Mouse (Mus musculus): ENCODE results near the gene Whamm. TPM values are rescaled to one million over a fixed set of nuclear protein-coding genes. Genes with fewer than 3 reads are reported as not detected.

The Whamm gene
- 10 to 100 TPM; 20.4 to 21.2 TPM for total RNA-seq (2021)
- long read RNA-seq, experiment 1, transcript Whamm-201 (10 exons, 3,069 nt), result major isoform, 5 of 29 reads
- long read RNA-seq, experiment 1, partial matches to known transcripts, result 11 of 29 reads
- long read RNA-seq, experiment 1, other reads (novel, unspliced or antisense), result 13 of 29 reads
- long read RNA-seq, experiment 2, transcript Whamm-201 (10 exons, 3,069 nt), result major isoform, 5 of 9 reads
- long read RNA-seq, experiment 2, partial matches to known transcripts, result 3 of 9 reads
- long read RNA-seq, experiment 2, other reads (novel, unspliced or antisense), result 1 of 9 reads

DNA sequence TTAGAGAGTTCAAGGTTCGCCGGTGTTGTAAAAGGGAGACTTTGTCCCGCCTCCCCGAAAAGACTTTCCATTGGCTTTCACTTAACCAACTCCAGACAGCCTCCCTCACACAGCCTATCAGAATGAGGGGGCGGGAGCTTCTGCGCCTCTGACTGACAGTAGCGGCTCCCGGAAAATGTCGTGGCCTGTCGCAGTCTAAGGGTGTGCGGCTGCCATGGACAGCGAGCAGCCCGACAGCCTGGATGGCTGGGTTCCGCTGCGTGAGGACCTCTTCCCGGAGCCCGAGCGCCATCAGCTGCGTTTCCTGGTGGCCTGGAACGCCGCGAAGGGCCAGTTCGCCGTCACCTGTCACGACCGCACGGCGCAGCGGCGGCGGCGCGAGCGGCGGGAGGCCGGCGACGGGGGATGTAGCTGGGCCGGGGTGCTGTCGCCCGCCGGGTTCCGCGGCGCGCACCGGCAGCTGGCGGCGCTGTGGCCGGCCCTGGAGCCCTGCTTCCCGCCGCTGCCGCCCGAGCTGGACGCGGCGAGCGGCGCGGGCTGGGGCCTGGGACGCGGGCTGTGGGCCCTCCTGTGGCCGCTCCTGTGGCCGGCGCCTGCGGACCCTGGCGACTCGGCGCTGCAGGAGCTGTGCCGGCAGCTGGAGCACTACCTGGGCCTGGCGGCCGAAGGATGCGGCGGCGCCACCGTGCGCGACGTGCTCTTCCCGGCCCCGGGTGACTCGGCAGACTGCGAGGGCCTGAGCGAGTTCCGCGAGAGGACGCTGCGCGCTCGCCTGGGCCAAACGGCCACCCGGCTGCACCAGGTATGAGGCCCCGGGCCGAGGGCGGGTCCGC lies at the start of gene Whamm:
Whamm (plus strand) TSS at position 159 of the 833 bp plus-strand sequence.
- DNase-seq, result peak; percentile 95

DNA sequence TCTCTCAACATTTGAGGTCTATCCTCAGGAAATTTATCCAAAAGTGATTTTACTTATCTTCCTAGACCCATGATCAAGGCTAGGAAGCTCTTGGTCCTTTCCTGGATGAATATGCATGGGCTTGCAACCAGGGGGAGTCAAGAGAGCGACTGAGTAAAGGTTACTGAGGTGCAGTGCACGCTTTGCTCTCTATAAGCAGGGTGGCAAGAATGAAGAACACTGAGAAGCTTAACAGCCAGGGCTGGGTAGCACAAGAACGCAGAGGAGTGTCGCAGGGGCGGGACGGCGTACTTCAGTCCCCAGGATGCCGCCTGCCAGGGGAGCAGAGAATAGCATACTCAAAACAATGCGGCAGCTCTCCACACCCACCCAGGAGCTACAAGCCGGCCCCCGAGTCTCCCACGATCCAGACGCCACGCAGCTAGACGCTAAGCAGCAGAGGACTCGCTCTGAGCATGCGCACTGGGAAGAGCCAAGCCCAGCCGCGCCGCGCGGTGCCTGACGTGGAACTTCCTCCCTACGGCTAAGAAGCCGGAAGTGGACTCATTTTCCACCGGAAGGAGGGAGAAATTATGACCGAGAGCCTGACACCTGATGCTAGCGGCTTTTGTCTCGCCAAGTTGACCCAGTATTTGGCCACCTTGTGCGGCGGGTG lies 47.9 kb upstream of the Whamm start:
- DNase-seq, result peak; percentile 91 to 93

DNA sequence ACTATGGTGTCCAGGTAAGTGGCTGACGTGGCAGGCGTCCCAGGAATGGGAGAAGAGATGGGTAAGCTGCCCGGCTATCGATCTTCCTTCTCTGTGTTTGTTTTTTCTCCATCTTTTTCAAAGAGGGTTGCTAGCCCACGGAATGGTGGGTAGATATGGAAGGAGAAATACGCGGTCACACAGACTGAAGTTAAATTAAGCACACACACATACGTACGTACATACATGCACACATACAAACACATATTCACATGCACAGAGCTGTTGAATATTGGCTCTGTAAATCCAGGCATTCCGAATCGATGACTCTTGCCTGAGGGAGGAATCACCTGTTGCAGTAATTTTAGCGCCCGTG lies 47.4 kb upstream of the Whamm start:
- DNase-seq, result no peak

DNA sequence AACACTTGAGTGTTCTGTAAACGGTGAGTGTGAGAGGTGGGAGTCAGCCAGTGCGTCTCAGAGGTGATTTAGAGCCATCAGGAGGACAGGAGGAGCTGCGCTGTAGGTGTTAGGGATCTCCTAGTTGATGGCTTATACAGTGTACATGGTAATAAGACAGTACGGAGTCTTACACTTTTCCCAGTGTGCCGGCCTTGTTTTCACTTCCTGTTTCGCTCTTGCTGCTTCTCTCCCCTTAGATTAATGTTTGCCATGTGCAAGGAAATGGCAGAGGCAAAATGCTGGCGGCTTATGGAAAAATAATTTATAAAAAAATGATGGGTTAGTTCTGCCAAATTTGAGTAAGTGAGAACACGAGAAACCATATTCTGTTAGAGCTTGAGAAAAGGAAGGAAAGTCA lies 42.1 kb upstream of the Whamm start:
- DNase-seq, result no peak

GRCm38 (mm10) chr7:81531462-81531861 lies 39.6 kb upstream of the Whamm start:
- DNase-seq, result no peak

DNA sequence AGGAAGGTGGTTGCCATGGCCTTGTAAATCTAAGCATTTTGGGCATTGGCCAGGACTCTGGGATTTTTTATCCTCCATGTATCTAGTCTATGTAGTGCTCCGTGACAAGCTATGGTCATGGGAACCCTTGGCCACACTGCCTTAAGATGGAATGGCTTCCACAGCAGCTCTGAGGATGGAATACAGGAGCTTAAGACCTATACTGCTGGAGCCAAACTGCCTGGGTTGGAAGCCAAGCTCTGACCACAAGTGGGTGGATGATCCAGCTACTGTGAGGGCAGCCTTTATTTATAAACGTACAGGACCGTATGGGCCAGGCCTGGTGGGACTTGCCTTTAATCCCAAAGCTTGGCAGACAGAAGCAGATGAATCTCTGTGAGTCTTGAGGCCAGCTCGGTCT lies 34.6 kb upstream of the Whamm start:
- no peak for DNase-seq

- DNase-seq, result peak; percentile 17 to 30
Observed at GRCm38 (mm10) chr7:81538070-81538675, 32.9 kb upstream of the Whamm start.

DNA sequence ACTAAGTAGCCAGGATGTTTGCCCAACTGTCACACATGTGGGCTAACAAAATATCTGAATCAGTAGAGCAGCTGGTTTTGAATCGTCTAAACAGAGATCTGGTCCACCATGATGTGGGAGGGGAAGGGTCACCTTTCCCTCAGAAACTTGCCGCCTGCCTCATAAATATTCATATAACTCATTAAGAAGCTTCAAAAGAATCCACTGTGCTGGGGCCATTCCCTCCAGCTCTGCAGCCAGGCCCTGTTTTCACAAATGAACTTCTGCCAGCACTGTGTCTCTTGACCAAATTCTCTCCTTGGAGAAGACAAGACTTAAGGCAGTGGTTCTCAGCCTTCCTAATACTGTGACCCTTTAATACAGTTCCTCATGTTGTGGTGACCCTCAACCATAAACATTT lies 31.5 kb upstream of the Whamm start:
- DNase-seq, result no peak

- no peak for DNase-seq
Observed at GRCm38 (mm10) chr7:81540999-81541398, 30.1 kb upstream of the Whamm start.

DNA sequence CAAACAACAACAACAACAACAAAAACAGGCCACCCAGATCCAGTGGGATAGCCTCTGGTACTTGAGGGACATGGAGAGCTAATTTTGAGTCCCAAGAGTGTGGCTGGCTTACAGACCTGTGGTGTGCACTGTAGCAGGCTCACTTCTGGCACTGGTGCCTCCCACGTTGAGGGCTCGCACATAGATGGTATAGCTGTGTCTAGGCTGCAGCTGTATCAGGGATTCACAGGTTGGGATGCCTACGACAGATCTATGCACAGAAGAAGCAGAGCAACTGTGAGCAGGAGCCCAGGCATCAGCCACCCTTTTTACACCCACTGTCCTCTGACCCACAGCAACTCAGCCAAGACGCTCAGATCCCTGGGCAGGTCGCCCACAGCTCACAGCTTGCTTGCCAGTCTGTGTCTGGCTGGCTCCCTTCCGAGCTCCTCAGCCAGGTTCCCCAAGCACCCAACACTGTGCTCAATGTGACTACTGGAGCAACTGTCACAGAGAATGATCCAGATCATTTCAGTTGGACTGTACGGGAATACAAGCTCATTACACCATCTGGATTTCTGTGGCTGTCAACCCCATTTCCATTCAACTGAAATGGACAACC lies 29.0 kb upstream of the Whamm start:
- peak; percentile 9 to 56 for DNase-seq

DNA sequence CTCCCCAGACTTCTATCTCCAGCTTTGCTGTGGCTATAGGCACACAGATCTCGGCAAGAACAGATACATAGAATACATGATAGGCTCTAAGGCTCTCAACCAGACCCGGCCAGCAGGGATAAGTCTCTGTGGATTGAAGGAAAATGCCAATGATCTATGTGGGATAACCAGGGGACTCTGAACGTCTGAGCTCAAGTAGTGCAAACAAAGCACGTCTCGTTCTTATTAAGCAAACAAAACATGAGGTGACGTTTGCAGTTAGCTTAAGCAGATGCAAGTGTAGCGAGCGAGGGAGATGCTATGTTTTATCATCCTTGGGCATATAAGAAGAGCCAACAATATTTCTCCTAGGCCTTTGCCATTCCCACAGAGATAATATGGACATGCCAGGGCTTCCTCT lies 28.1 kb upstream of the Whamm start:
- DNase-seq, result no peak

DNA sequence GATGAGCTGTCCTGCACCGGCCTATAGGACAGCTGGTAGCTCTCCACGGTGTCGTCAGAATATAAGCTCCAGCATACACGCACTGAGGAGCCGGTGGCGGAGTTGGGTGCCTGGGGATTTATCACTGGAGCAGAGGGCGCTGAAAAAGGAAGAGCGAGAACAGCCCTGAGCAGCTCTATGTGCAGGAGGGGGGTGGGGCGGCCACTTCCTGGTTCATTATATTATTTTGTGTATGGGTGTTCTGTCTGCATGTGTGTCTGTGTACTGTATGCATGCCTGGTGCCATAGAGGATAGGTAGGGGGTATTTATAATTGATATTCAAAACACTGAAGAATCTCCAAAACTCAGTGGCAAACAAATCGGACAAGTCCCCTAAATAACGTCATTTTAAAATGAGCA lies 22.2 kb upstream of the Whamm start:
- no peak for DNase-seq

DNA sequence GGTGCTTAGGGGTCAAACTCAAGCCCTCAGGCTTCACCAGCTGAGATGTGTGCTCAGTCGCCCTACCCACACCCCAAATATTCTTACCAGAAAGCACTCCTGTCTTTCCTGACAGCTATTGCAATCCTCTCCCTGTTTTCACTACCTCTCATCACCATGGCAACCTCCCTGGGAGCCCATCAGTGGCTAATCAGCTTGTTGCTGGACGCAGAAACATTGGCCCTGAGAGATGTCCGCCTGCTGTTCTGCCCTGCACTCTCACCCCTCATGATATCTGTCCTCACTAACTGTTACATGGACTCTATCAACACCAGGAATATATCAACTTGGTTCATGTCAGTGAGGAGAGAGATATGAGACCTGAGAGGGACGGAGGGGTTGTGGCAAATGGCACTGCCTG lies 17.5 kb upstream of the Whamm start:
- DNase-seq, result no peak

- peak; percentile 40 to 41 for DNase-seq
Observed at GRCm38 (mm10) chr7:81554369-81554768, 16.7 kb upstream of the Whamm start.

DNA sequence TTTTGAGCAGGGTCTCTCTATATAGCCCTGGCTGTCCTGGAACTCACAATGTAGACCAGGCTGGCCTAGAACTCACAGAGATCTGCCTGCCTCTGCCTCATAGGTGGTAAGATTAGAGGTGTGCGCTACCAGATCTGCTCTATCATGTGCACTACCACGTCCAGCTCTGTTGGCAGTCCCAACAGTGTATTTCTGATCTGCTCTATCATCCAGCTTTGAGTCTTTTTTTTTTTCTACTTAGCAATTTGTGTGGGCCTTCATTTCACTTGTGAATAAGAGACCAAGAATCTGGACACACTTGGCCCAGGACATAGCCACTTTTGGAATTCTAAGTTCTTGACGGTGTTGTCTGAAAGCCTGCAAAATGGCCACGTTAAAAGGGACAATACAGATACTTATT lies 14.2 kb upstream of the Whamm start:
- DNase-seq, result no peak

GRCm38 (mm10) chr7:81557252-81557984 lies 13.6 kb upstream of the Whamm start:
- no peak for DNase-seq

DNA sequence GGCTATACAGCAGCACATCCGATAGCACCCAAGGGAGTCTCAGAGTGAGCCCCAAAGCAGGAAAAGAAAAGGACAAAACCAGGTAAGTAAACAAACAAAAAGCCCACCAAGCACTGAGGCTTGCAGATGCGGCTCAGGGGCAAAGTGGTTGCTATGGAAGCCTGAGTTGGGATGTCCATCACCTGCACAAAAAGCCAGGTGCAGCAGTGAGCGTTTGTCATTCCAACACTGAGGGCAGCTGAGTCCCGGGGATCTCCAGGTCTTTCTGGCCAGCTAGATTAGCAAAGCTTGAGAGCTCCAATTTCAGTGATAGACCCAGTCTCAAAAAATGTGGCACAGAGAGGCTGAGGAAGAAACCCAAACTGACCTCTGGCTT lies 13.1 kb upstream of the Whamm start:
- DNase-seq, result no peak

DNA sequence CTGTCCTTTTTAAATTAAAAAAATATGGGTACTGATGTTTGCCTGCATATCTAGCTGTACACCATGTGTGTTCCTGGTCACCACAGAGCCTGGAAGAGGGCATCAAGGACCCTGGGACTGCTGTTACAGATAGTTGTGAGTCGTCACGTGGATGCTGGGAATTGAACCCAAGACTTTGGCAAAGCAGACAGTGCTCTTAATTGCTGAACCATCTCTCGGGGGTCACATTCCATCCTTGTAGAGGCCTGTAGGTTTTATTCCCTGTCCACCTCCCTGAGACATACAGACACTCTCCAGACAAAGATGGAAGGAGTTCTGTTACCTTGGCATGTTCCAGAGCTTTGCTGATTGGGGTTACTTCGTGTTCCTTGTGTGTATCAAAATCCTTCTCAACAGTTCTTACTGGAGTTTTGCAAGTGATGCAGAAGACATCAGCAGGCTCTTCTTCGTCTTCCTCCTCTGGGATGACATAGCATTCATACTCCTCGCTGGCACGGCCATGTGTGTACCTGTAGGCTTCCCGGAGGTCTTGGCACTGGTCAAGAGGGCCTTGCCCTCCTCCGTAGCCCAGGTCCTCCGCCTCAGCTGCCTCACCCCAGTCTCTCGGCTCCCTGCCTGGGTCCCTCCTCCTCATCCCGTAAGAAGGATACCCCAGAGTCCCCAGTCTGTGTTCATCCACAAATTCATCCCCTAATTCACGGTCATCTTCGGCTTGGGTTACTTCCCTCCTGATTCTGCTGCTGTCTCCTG lies 11.7 kb upstream of the Whamm start:
- DNase-seq, result no peak

GRCm38 (mm10) chr7:81560101-81561049 lies 10.7 kb upstream of the Whamm start:
- no peak for DNase-seq

DNA sequence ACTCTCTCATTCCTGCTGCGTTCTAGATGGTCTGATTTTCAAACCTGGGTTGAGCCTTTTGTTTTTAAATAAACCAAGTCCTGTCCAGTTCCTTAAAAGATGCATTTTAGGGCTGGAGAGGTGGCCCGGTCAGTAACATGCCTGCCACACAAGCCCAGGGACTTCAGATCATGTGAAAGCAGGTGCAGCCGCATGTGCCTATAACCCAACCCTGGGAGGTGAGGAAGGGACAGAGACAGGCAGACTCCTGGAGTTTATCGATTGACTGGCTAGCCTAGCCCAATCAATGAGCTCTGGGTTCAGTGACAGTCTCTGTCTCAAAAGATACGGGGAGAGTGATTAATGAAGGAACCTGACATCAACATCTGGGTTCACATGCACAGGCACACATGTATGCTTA lies 9.9 kb upstream of the Whamm start:
- no peak for DNase-seq

Measured in adrenal gland, postnatal 36 days (tissue).